Mouse (Mus musculus) cerebellum, adult (tissue): ENCODE data around the gene Dapl1.

Source experiments
- ATAC-seq: cut with Nextera tagmentation; 2 replicates; pipeline ENCODE4 v1.9.2; 2017; ENCODE audit warnings: mild to moderate bottlenecking, moderate library complexity, mixed read lengths; ENCODE audit not compliant: insufficient number of reproducible peaks, low FRiP score, low TSS enrichment

The Dapl1 gene

GRCm38 (mm10) chr2:59484438-59484837, at the start of gene Dapl1:
Gene Dapl1 (plus strand): TSS chr2:59484653.
- ATAC-seq = peak; percentile 82

GRCm38 (mm10) chr2:59434820-59435219, 49.6 kb upstream of the Dapl1 start:
- no peak for ATAC-seq

GRCm38 (mm10) chr2:59437684-59438393, 46.6 kb upstream of the Dapl1 start:
- ATAC-seq = peak; percentile 24

- peak; percentile 63 for ATAC-seq
Observed at GRCm38 (mm10) chr2:59438479-59438935, 45.9 kb upstream of the Dapl1 start.

- no peak for ATAC-seq
Observed at GRCm38 (mm10) chr2:59439824-59440223, 44.6 kb upstream of the Dapl1 start.

- ATAC-seq = 0 out of 2 replicates have a peak, but pooled peaks have one; percentile 60
Observed at GRCm38 (mm10) chr2:59440481-59440880, 44.0 kb upstream of the Dapl1 start.

- no peak for ATAC-seq
Observed at GRCm38 (mm10) chr2:59441681-59442080, 42.8 kb upstream of the Dapl1 start.

- ATAC-seq = peak; percentile 93
Observed at GRCm38 (mm10) chr2:59446671-59447070, 37.8 kb upstream of the Dapl1 start.

GRCm38 (mm10) chr2:59447712-59448111, 36.7 kb upstream of the Dapl1 start:
- ATAC-seq = no peak

- no peak for ATAC-seq
Observed at GRCm38 (mm10) chr2:59448516-59448915, 35.9 kb upstream of the Dapl1 start.

- no peak for ATAC-seq
Observed at GRCm38 (mm10) chr2:59448921-59449320, 35.5 kb upstream of the Dapl1 start.

- no peak for ATAC-seq
Observed at GRCm38 (mm10) chr2:59451675-59452074, 32.8 kb upstream of the Dapl1 start.

- no peak for ATAC-seq
Observed at GRCm38 (mm10) chr2:59452102-59452501, 32.4 kb upstream of the Dapl1 start.

GRCm38 (mm10) chr2:59462086-59462485, 22.4 kb upstream of the Dapl1 start:
- ATAC-seq = no peak

GRCm38 (mm10) chr2:59463428-59464182, 20.8 kb upstream of the Dapl1 start:
- peak; percentile 93 for ATAC-seq

GRCm38 (mm10) chr2:59465671-59466070, 18.8 kb upstream of the Dapl1 start:
- ATAC-seq = no peak

- ATAC-seq = no peak
Observed at GRCm38 (mm10) chr2:59466358-59466757, 18.1 kb upstream of the Dapl1 start.

GRCm38 (mm10) chr2:59467085-59467484, 17.4 kb upstream of the Dapl1 start:
- ATAC-seq = no peak

GRCm38 (mm10) chr2:59467976-59468375, 16.5 kb upstream of the Dapl1 start:
- no peak for ATAC-seq

- ATAC-seq = no peak
Observed at GRCm38 (mm10) chr2:59469590-59470245, 14.7 kb upstream of the Dapl1 start.
